Mouse (Mus musculus) thymus, postnatal 0 days (tissue): ENCODE results near the gene Carmil1. TPM values are rescaled to one million over a fixed set of nuclear protein-coding genes. Genes with fewer than 3 reads are reported as not detected.

Experiments
- DNase-seq: peaks from one replicate; pipeline ENCODE4 v3.0.0-alpha.2; 2015; ENCODE audit warnings: low spot score
- polyA plus RNA-seq: library from polyadenylated mRNA; unstranded; fragments of >200 nt; fragmentation: Nextera tagmentation; extraction: Ambion mirVana; gene quantifications from 2 replicates; pipeline ENCODE4 v1.2.1, GENCODE M21; 2015

Carmil1 gene
- polyA plus RNA-seq, 1 experiment from 2014 or later, result 7.7 TPM

- no peak for DNase-seq
These were observed 60.1 kb downstream of the Carmil1 start for GRCm38 (mm10) chr13:24220441-24220970.

- no peak for DNase-seq
These were observed 69.4 kb downstream of the Carmil1 start for GRCm38 (mm10) chr13:24211229-24211628.

- DNase-seq, result no peak
These were observed 74.5 kb downstream of the Carmil1 start for GRCm38 (mm10) chr13:24206097-24206496.

- no peak for DNase-seq
These were observed 78.3 kb downstream of the Carmil1 start for GRCm38 (mm10) chr13:24202314-24202713.

GRCm38 (mm10) chr13:24199861-24200543 lies 80.6 kb downstream of the Carmil1 start:
- DNase-seq, result no peak

- no peak for DNase-seq
These were observed 82.1 kb downstream of the Carmil1 start for GRCm38 (mm10) chr13:24198396-24198924.

DNA sequence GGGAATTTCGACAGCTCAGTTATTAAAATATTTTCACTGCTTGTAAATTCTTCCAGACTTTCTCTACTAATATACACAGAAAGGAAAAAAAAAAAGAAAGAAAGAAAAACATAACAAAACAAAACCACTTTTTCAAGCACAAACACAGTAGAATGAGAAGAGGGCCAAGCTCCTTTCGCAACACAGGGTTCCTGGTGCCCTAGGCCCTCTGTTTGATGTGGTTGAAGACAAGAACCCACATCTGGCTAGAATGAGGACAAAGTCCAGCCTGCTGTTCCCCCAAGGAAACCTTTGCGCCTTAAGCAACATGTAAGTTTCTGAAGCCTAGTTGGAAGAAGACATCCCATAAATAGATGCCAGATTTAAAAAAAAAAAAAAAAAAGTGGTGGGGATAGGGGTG lies 85.2 kb downstream of the Carmil1 start:
- DNase-seq, result no peak

- DNase-seq, result no peak
These were observed 86.6 kb downstream of the Carmil1 start for GRCm38 (mm10) chr13:24194018-24194417.

DNA sequence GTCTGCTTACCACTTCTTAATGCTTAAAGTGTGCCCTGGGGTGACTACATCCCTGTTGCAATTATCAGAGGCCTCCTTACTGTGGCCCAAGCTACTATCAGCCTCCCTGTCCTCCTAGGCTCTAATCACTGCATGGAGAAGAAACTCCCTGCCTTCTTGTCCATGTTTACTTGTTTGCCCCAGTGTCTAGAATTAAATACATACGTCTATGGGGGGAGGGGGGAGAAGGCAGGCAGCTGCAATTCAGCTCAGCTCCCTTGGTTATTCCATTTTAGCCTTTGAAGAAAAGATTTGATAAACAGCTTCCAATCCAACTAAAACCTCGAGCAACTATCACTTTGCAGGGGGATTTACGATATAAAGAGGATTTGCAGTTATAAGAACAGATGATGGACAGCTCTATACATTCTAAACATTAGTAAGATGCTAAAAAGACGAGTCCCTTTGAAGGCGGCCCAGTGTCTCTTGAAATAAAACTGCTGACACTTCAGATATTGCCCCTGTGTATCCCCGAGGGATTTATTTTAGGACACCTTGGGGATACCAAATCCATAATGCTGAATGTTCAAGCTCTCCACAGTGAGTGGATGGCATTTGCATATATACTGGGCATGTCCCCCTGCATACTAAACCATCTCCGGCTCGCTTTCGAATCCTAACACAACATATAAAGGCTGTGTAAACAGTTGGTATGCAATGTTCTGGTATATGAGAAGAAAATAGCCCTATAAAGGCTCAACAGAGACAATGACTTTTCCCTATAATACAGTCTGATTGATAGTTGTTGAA lies 89.5 kb downstream of the Carmil1 start:
- DNase-seq, result no peak

DNA sequence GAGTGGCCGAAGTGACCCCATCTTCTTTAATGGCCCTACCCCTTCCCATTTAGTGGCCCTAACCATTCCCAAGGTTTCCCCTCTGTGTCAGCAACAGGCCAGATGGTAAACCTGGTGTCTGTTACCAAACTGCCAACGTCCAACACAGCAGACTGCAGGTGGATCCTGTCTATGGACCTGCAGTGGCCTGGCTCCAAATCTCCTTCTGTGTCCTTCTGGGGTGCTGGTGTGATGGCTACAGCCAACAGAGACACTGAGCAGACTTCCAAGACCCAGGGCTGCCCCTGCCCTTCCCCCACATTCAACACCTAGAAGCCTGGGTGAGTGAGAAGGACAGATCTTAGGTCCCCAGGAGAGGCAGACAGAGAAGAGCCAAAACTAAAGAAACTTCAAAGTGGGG lies 93.6 kb downstream of the Carmil1 start:
- DNase-seq, result no peak

DNA sequence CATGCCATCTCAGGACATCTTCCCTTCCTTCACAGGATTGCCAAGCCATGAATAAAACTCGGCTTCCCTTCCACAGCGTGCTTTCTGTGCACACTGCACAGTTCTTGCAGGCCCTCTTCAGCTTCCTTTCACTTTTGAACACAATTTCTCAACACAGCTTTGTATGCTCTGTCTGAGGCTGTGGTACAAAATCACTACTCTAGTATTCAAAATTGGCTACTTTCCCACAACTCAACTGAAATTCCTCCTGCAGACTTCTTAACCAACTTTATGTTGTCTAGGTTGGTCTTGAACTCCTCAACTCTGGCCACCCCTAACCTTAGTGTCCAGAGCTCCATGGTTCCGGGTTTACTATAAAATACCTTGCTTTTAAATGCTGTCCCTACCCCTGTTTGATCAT lies 95.0 kb downstream of the Carmil1 start:
- no peak for DNase-seq

DNA sequence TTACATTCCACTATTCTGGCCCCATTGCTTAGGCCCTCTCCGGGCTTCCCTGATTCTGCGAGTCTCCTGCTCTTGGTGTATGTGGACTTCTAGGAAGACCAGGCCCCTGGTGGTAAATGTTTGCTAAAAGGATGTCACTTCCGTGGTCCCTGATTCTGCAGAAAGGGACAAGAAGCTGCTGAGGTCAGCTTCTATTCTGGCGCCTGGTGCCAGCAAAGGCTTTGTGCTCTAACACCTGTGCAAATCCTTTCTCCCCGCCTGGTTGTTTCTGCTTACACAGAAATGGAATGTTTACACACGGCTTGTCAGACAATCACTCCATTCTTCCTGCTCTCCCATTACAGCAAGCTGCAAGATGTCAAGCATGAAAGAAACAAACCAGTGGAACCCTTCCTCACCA lies 97.7 kb downstream of the Carmil1 start:
- no peak for DNase-seq

GRCm38 (mm10) chr13:24179538-24179937 lies 101.1 kb downstream of the Carmil1 start:
- DNase-seq, result no peak

GRCm38 (mm10) chr13:24177600-24177999 lies 103.0 kb downstream of the Carmil1 start:
- no peak for DNase-seq

DNA sequence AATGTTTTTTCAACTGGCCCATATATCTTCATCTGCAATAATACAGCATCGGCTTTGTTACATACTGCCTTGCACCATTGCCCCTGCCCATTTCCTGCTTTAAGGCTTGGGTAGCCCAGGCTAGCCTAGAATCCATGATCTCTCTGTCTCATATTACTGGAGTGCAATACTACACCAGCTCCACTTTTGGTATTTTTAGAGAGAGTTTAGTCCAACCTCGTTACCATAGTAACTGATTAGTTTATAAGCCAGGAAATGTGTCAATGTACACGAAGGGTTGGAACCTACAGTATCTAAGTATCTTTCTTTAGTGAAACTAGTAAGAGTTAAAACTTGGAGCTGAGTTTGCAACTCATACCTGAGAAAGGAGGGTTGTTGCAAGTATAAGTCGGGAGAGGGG lies 103.8 kb downstream of the Carmil1 start:
- no peak for DNase-seq

- no peak for DNase-seq
These were observed 110.9 kb downstream of the Carmil1 start for GRCm38 (mm10) chr13:24169658-24170057.

- no peak for DNase-seq
These were observed 117.2 kb downstream of the Carmil1 start for GRCm38 (mm10) chr13:24163368-24163767.

GRCm38 (mm10) chr13:24161105-24161504 lies 119.5 kb downstream of the Carmil1 start:
- no peak for DNase-seq

DNA sequence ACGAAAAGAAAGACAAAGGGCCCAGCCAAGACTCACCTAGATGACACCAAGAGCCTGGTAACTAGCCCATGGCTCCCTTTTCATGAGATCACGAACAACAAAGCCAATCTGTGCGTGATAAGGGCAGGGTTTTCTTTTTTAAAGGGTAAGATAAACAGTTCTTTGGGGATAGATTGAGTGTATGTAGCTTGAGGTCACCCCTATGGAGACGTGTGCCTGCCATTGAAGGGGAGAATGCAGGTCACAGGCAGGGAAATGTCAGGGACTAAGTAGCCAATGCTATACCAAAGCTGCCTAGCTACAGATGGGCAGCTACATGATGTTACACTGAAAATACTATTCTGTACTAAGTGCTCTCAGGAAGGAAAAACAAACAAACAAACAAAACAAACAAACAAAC lies 120.6 kb downstream of the Carmil1 start:
- DNase-seq, result no peak

DNA sequence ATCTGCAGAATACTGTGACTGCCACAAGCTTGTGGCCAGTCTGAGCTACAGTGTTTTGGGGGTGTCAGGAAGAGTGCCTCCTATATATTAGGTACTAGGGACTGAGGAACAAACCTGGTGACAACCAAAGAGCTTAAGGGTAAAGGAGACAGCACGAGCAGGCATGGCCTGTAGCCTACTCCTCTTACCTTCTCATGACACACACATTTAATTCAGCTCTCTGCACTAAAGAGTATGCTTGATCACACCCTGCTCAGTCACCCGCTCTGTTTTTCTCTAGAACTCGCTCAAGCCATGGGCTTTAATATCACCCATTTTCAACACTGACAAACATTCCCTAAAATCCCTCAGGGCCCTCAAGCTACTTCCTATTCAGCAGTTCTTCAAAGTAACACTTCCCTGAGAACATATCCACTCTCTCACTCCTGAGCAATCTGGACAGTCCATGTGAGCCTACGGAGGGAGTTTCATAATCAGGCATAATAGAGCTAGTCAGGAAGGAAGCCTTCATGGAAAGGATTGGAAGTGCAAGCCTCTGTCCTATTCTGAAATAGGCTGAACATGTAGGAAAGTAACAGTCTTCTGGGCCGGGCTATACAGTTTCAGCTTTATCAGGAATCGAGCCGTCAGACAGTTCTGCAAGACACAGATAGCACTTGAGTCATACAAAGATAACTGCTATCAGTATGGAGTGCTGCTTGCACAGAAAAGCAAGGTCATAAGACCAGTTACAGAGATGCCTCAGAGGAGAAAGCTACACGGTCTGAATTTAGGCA lies 121.2 kb downstream of the Carmil1 start:
- DNase-seq, result no peak

DNA sequence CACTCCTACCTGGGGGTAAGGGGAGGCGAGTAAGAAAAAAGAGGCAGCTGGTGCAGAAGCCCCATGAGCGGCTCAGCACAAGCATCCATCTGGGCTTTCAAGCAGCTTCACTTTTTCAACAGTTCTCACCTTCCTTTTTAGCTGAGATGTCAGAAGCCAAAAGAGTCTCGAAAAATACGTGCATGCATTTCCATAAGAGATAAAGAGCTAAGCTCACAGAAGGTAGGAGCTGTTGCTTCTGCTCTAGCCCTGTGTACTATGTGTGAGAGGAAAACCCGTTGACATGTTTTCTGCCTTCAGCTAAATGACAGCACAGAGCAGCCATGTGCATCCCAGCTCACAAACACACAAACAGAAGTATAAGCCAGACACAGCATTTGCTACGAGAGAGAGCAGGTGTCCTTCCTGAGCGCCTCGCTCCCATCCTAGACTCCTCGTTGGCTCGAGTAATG lies 123.0 kb downstream of the Carmil1 start:
- no peak for DNase-seq
